Mouse (Mus musculus) cerebellum, adult 18-20 months (tissue): ENCODE measurements around the gene Axin2.

Experiments used
- DNase-seq, 2 experiments: peaks; one replicate each; pipeline ENCODE4 v3.0.0; 2021

Gene Axin2

GRCm38 (mm10) chr11:108929700-108930099, 9.6 kb downstream of the Axin2 start:
- no peak for DNase-seq

- DNase-seq = no peak
Observed at GRCm38 (mm10) chr11:108930612-108931011, 10.5 kb downstream of the Axin2 start.

DNA sequence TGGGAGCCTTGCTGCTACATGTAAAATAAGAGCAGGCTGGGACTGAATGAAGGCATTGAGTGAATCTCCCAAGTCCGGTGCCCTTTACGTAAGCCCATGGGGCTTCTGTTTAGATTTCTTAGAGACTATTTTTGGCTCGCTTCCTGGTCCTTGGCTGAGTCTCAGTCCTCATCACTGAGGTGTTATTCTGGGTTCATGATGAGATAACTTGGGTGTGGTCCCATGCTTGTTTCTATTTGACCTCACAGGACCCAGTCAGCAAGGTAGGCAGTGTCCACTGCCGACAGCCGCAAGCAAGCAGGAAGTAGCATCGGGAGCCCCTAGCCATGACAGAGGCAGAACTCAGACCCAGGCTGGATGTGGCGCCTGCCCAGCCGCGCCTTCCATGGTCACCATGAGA, 13.7 kb downstream of the Axin2 start:
- DNase-seq = no peak

- DNase-seq = no peak
Observed at GRCm38 (mm10) chr11:108935128-108935868, 15.1 kb downstream of the Axin2 start.

- DNase-seq = no peak
Observed at GRCm38 (mm10) chr11:108936016-108936792, 16.1 kb downstream of the Axin2 start.

DNA sequence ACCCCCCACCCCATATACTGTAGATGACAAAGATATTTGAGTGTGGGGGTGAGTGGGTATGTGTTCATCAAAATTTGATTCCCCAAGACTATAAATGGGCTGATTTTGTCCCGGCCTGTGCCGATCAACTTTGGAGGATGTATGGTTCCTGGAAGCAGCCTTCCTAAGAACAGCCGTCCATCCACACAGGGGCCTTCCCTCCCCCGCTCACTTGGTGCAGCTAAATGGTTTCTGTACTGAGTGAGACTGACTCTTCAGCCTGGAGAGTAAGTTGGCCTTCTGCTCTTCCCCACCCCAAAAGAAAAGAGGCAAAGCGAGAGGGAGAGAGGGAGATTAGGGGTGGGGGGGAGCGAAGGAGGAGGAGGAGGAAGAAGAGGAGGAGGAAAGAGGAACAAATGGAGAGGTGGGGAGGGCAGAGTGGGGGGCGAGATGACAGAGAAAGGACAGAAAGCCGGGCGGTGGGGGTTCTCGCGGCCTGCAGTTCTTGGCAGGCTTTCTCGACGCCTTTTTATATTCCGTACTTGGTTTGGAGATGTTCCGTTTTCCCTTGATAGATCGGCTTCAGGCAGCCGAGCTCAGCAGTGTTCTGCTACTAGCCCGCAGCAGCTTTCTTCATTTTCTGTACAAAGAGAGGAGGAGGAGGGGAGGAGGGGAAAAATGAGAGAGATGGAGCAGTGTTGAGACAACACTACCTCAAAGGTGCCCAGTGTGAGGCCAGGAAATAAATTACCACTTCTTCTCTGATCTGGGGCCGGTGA, 20.7 kb downstream of the Axin2 start:
- no peak for DNase-seq

DNA sequence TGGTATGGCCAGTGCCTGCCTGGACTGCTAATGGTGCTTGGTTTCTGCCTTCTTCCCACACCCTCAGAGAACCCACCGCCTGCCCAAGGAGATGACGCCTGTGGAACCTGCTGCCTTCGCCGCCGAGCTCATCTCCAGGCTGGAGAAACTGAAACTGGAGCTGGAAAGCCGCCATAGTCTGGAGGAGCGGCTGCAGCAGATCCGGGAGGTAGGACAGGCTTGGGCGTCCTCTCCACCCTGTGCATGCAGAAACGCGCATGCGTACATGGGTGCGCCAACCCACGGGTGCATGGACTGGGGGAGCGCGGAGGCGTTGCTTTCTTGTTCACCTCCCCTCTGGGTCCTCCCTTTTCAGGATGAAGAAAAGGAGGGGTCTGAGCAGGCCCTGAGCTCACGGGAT, 21.7 kb downstream of the Axin2 start:
- DNase-seq = peak; percentile 45 to 51

DNA sequence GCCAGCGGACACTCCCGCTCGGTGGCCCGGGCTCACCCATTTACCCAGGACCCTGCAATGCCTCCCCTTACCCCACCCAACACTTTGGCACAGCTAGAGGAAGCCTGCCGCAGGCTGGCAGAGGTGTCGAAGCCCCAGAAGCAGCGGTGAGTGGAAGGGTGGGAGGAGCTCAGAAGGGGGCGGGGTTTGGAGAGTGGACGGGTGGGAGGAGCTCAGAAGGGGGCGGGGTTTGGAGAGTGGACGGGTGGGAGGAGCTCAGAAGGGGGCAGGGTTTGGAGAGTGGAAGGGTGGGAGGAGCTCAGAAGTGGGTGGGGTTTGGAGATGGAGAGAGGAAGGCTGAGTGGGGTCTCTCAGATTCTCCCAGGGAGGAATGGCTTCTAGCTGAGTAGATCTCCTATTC, 23.6 kb downstream of the Axin2 start:
- no peak for DNase-seq

GRCm38 (mm10) chr11:108945666-108946065, 25.5 kb downstream of the Axin2 start:
- DNase-seq = peak in 1 of 2 experiments; percentile 34

GRCm38 (mm10) chr11:108947425-108948184, 27.5 kb downstream of the Axin2 start:
- DNase-seq = no peak

GRCm38 (mm10) chr11:108948501-108948900, 28.4 kb downstream of the Axin2 start:
- no peak for DNase-seq

- no peak for DNase-seq
Observed at GRCm38 (mm10) chr11:108948931-108949330, 28.8 kb downstream of the Axin2 start.

DNA sequence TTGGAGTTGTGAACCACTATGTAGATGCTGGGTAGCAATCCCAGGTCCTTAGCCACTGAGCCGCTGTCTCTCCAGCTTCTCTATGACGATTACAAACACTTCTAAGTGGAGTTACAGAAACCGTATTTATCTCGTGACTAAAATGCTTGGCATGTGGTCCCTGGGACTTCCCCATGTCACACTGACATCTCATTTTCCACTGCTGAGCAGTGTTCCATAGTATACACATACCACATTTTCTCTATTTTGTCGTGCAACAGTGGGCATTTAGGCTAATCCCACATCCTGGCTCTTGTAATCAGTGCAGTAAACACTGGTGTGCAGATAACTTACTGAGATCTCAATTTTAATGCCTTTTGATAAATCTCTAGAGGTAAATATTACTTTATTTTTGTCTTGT, 32.2 kb downstream of the Axin2 start:
- DNase-seq = no peak

- no peak for DNase-seq
Observed at GRCm38 (mm10) chr11:108955943-108956342, 35.8 kb downstream of the Axin2 start.

GRCm38 (mm10) chr11:108958349-108958748, 38.2 kb downstream of the Axin2 start:
- no peak for DNase-seq

DNA sequence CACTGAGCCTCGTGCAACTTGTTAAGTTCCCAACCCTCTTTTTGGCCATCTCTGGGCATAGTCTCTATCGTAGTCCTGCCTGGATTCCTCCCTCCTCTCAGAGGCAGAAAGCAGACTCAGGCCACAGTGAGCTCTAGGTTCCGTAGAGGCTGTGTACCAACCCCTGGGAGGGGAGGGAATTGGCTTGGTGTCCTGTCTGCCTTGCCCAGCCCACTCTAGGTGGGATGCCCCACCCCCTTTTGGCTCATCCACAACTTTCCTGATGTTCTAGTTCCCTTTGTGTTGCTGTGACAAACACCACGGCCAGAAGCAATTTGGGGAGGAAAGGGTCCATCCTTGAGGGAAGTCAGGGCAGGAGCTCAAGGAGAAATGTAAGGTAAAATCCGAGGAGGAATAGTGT, 39.0 kb downstream of the Axin2 start:
- no peak for DNase-seq

DNA sequence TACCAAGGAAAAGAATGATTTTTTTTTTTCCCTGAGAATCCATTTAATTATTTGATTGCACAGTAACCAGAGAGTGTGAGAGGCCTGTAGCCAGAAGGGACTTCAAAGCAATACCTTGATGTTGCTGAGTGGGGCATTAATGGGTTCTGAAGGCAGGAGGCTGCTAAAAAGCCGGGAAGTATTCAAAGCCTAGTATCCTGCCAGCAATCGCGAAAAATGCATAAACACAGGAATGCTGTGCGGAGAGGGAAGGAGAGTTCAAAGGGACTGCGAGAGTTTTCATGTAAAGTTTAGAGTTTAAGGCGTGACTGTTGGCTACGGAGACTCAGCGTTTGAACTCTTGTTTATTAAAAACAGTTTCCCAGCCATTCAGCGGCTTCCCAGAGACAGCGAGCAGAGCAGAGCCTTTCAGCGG, 41.5 kb downstream of the Axin2 start:
- no peak for DNase-seq

GRCm38 (mm10) chr11:108963476-108964232, 43.5 kb downstream of the Axin2 start:
- DNase-seq = no peak

- no peak for DNase-seq
Observed at GRCm38 (mm10) chr11:108965740-108966139, 45.6 kb downstream of the Axin2 start.

DNA sequence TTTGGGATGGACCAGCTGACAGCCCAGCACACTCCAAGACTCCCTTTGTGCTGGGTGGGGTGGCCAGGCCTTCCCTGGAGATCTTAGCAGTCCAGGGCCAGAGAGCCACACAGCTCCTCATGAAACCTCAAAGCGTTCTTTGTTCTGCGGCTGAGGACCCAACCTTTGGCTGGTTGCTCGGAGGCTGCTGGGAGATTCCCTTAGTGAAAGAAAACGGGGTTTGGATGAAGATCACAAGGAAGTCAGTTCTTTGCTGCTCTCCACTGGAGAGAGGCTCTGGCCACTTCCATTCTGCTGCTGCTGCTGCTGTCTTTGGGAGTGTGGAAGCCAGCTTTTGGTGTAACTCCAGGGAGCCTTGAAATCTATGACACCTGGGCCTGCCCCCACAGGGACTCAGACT, 53.3 kb downstream of the Axin2 start:
- DNase-seq = no peak

GRCm38 (mm10) chr11:108973866-108974265, 53.7 kb downstream of the Axin2 start:
- DNase-seq = no peak

- DNase-seq = no peak
Observed at GRCm38 (mm10) chr11:108975583-108975982, 55.4 kb downstream of the Axin2 start.
